Mouse (Mus musculus) myocyte (in vitro differentiated cells): Measurements from ENCODE around the gene Tma7.

Source experiments
- CEBPB ChIP-seq: IDR thresholded peaks from 2 replicates; pipeline ENCODE4 v1.6.1; 2011; ENCODE audit warnings: mild to moderate bottlenecking, moderate library complexity; ENCODE audit not compliant: poor library complexity, insufficient read depth, severe bottlenecking
- E2F4 ChIP-seq: IDR thresholded peaks from one replicate; pipeline ENCODE4 v1.6.1; 2011; ENCODE audit warnings: mild to moderate bottlenecking, control low read depth, moderate library complexity; ENCODE audit not compliant: insufficient read depth
- MYOD1 ChIP-seq, 3 experiments: IDR thresholded peaks; one replicate each; pipeline ENCODE4 v1.6.1; 2011; ENCODE audit warnings: control low read depth in 2 of 3, low read depth in 2 of 3, mild to moderate bottlenecking in 2 of 3, moderate library complexity in 1 of 3; ENCODE audit not compliant: insufficient read length in 2 of 3, control insufficient read depth in 1 of 3
- POLR2A ChIP-seq: IDR thresholded peaks from one replicate; pipeline ENCODE4 v1.6.1; 2011; ENCODE audit warnings: low read depth, mild to moderate bottlenecking, control low read depth, moderate library complexity; ENCODE audit not compliant: insufficient read length
- REST ChIP-seq: IDR thresholded peaks from one replicate; pipeline ENCODE4 v1.6.1; 2011; ENCODE audit warnings: mild to moderate bottlenecking, control low read depth, moderate library complexity; ENCODE audit not compliant: insufficient read depth, insufficient read length
- SRF ChIP-seq: IDR thresholded peaks from one replicate; pipeline ENCODE4 v1.6.1; 2011; ENCODE audit warnings: low read depth; ENCODE audit not compliant: control insufficient read depth, insufficient read length
- TCF12 ChIP-seq: IDR thresholded peaks from one replicate; pipeline ENCODE4 v1.6.1; 2011; ENCODE audit warnings: mild to moderate bottlenecking, control low read depth; ENCODE audit not compliant: poor library complexity, insufficient read depth, severe bottlenecking
- TCF3 ChIP-seq: IDR thresholded peaks from one replicate; pipeline ENCODE4 v1.6.1; 2011; ENCODE audit warnings: low read depth, control low read depth; ENCODE audit not compliant: insufficient read length

- TF ChIP-seq SRF, result no peak
- no peak for TF ChIP-seq POLR2A
- TF ChIP-seq TCF3, result no peak
- no peak for TF ChIP-seq TCF12
- TF ChIP-seq REST, result no peak
- TF ChIP-seq E2F4, result no peak
- no peak for TF ChIP-seq MYOD1 (IDR thresholded peaks at IDR 0.05; ENCODE audit: control insufficient read depth in 1 of 3, insufficient read length in 2 of 3, low read depth in 2 of 3)
- no peak for TF ChIP-seq CEBPB
Measured at GRCm38 (mm10) chr9:109105011-109105410, 22.6 kb upstream of the Tma7 start.
